Mouse (Mus musculus) gastrocnemius, postnatal 10 days (tissue): ENCODE data around the gene Rcl1. TPM values are rescaled to one million over a fixed set of nuclear protein-coding genes. Genes with fewer than 3 reads are reported as not detected.
A peak's percentile ranks its signal among the peaks of the same experiment; 100 is the strongest.

ENCODE experiments used
- DNase-seq: peaks from one replicate; pipeline ENCODE4 v3.0.0; 2021; ENCODE audit warnings: mixed read lengths
- long read RNA-seq, 2 experiments: library from polyadenylated mRNA; stranded (forward); transcript quantifications; one replicate each; pipeline ENCODE4 v2.0.0; 2021
- total RNA-seq, 2 experiments: library from RNA; stranded (reverse); gene quantifications; 2 replicates each; pipeline ENCODE4 v1.2.3; 2021

Gene Rcl1
- total RNA-seq: 10 to 100 TPM; 12.3 to 12.4 TPM
- long read RNA-seq, experiment 1, transcript Rcl1-201 (9 exons, 1,803 nt): major isoform, 16 of 16 reads
- long read RNA-seq, experiment 1, partial matches to known transcripts: 0 of 16 reads
- long read RNA-seq, experiment 1, other reads (novel, unspliced or antisense): 0 of 16 reads
- long read RNA-seq, experiment 2, transcript Rcl1-201 (9 exons, 1,803 nt): major isoform, 20 of 22 reads
- long read RNA-seq, experiment 2, partial matches to known transcripts: 0 of 22 reads
- long read RNA-seq, experiment 2, other reads (novel, unspliced or antisense): 2 of 22 reads

DNA sequence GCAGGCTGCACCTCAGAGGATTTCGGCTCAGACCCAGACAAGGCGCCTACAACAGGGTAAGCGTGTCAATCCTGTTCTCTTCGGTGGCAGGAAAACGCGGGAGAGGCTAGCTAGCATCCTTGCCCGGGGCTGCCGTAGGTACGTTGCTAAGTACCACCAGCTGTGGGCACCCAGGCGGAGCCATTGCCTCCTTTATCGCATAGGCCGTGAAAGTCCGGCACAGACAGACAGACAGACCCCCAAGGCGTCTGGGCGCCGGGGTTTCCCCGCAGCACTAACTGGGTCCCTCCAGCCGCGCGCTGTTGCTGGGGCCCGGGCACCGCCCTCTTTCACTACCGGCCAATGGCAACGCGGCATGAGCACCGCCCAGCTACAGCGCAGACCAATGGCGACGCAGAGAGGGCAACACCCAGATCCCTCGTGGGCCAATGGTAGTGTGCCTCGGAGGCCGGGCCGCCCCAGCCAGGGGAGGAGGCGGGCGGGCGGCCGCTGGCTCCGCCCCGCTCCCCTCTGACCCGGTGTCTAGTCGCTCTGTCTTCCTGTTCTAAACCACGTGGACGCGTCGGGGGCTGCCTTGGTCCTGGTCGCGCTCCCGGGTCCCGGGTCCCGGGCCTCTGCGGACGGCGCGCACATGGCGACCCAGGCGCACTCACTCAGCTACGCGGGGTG is at the start of gene Rcl1:
TSS of gene Rcl1 (plus strand) at position 502 of the 669 bp plus-strand sequence.
- DNase-seq: peak; percentile 92

DNA sequence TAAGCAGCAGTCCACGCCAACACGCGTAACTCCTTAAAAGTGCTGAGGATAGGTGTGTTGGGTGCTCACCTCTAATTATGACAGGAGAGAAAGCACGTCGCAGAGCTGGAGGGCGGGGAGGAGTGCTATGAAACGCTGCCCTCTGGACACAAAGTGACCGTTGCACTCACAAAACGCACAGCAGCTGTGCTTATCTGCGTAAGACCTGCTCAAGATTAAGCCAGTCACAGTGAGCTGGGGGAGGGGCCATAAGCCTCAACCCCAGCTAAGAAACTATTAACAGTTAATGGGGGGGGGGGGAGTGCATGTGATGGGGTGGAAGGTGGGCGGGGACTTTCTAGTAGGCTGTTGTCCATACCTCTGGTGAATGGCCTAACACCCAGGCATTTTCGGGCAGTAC is 48.4 kb upstream of the Rcl1 start:
- no peak for DNase-seq

DNA sequence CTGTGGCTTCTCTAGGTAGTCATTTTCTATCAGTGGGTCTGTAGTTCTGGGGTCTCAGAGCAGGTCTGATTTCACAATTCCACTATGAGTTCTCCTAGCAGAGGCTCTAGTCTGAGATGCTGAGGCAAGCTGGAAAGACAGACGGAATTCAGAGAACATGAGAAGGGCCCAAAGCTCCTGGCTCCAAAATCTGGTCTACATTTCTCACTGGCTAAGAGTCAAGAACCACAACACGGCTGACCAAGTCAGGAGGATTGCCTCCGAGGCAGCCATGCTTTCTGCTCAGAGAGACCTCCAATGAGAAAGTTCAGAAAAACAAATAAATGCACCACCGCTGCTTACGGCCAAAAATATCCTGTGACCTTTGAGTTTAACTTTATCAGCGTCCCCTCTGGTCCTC is 46.6 kb upstream of the Rcl1 start:
- no peak for DNase-seq

DNA sequence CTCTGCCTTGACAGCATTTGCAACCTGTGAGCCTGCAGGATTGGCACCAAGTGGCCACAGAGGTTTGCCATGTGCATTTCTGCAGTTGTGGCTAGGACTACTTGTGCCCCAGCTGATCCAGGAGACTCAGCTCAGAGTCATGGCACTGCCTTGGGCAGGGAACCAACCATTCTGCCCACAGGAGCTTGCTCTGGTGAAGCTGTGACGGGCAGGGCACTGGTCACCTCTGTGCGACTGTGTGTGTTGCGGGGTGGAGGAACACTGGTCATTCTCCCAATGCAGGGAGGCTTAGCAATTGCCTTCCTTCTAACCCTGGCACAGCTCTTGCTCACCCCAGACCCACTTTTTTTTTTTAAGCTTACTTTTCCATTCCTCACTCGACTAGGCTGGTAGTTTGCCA is 45.7 kb upstream of the Rcl1 start:
- DNase-seq: no peak

DNA sequence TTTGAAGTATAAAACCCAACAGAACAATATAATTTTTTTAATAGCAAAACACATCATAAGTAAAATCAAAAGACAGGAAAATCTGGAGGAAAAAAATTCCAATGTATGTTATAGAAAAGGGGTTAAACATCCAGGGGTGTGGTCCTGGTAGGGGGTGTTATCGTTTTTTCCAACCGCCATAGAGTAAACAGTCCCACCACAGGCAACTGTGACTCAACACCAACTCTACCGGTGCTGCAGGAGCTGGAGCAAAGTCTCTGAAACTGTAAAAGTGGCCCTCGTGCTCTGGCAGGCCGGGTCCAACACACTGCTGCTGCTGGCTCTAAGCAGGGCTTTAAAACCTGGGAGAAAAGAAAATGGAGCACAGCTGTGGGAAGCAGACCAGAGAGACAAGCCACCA is 42.4 kb upstream of the Rcl1 start:
- DNase-seq: no peak

DNA sequence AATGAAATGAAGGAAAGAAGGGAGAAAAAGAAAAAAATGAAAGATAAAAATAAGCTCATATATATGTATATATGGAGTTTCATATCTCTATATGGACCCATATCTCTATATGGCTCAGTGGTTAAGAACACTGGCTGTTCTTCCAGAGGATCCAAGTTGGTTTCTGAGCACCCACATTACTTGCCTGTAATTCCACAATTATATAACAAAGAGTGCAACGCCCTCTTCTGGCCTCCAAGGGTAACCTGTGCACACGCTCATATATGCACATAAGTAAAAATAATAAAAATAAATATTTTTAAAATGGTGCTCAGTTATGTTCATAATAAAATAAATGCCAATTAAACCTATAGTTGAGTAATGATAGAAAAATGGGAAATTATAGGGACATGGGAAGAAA is 41.5 kb upstream of the Rcl1 start:
- DNase-seq: no peak

DNA sequence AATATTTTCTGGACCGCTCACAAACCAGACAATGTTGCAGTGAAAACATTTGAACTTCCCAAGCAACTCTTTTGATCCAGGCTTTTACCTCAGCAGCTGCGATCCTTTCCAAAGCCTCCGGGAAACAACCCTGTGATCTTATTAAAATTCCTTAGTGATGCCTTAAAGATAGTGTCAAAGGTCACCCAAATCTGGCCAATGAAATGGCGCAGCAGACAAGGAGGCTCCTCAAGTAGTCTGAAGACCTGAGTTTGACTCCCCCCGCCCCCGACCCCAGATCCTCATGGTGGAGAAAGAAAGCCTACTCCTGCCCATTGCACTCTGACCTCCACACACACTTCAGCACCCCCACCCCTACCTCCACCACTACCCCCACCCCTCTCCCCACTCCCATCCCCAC is 40.9 kb upstream of the Rcl1 start:
- DNase-seq: no peak

DNA sequence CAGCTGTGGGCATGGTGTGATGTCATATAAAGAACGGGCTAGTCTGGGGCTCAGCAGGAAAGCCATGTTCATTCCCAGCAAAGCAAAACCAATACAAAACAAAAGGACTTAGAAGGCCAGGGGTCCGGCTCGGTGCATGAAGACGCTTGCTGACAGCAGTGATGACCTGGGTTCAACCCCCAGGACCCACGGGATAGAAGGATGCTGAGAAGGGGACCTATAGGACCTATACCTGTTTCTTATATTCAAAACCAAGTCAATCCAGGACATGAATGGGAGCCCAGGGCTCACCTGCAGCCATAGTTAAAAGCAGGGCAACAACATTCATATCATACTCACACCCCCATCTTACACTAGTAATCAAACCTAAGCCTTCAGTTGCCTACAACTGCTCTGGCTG is 38.2 kb upstream of the Rcl1 start:
- DNase-seq: no peak

DNA sequence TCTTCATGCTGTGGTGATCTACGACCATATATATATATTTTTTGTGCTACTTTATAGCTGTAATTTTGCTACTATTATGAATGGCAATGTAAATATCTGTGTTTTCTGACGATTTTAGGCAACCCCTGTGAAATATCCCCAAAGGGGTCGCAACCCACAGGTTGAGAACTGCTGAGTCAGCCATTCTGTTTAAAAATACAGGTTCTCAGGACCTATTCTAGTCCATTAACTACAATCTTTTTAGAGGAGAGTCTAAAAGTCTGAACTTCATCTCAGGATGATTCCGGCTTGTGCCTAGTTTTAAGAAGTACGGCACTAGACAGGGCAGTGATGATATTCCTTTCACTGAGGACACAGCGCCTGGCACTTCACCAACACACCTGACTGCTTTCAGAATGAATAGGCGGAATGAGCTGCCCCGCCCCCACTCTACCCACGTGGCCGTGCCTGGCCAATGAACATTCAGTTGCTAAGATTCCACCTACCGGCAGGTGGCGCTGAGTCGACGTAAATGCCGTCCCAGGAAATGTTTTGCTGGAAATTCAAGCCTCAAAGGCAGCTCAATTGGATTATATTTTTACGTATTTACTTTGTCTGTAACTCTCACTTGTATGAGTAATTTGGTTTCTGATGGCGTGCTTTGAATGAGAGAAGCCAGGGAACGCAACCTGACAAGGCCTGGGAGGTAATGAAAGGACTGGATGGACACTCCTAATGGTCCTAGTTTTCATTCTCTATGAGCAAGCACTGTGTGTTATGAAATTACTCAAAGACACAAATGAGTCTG is 37.4 kb upstream of the Rcl1 start:
- peak; percentile 94 for DNase-seq

DNA sequence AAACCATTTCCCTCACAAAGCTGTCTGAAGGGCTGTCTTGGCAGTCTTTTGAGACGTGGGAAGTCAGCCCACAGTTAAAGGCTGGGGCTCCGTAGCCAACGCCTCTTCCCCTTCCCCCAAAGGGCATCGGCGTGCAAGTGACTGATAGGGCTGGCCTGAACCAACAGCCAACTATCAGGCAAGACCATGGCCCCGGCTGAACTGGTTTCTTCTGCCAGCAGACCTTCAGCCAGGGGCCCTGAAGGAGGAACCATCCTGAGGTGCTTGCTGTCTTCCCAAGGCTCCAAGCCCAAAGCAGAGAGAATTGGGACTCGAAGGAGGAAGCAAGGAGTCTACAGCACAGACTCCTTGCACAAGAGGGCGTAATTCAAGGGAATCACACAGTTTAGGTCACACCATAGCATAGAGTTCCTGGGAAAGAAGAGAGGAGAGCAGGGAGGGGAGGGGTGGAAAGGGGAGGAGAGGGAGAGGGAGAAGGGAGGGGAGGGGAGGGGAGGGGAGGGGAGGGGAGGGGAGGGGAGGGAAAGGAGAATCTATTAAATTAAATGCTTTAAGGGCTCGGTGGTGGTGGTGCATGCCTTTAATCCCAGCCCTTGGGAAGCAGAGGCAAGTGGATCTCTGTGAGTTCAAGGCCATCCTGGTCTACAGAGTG is 36.6 kb upstream of the Rcl1 start:
- DNase-seq: peak; percentile 24

DNA sequence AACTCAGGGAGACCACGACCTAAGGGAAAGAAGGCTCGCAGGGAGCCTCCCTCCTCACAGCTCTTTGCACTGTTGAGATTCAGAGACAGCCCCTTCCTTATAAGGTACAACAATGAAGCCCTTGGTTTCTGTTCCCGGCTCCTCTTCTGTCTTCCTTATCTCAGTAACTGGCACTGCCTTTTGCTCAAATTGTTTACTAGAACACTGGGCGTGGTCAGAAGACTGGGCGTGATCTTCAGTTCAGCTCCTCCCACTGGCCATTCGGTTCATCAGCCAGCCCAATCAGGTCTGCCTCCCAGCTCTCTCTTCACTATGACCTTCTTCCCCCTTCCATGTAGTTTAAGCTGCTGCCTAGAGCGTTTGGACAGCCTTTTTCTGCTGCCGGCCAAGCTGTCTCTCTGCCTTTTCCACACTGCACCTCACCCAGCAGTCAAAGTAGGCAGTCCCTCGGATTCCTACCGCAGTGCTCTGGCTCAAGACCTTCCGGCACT is 34.1 kb upstream of the Rcl1 start:
- peak; percentile 20 for DNase-seq

DNA sequence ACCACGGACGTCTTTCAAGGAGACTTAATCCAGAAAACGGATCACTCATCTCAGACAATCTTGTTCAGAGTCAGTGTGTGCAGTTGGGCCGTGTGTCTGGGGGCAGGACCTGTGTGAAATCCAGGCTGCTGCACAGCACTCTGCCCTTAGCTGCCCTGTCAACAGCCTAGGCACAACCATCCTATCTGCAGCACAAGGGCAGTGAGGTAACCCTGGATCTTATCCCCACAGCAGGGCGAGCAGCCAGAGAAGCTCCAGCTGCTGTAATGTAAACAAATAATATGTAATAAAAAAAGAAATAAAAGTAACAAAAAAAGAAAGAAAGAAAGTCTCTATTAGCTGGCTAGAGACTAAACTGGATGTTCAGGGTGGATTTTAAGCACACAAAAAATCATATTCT is 32.0 kb upstream of the Rcl1 start:
- no peak for DNase-seq

DNA sequence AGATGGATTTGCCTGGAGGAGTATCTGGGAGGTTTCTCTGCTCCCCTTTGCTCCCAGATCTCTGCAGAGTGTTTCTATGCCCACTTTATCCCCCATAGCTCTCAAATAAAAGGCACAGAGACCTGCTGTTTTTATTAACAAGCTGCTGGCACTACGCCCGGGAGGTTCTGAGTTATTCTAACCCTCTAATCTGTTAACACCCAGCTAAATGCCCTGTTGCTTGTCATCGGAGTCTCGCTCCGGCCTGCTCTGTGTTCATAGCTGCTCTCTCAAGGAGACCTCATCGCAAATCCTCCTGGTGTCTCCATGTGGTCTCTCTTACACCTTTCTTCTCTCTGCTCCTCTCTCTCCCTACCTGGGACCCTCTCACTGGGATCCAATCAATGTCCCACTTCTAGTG is 26.4 kb upstream of the Rcl1 start:
- no peak for DNase-seq

DNA sequence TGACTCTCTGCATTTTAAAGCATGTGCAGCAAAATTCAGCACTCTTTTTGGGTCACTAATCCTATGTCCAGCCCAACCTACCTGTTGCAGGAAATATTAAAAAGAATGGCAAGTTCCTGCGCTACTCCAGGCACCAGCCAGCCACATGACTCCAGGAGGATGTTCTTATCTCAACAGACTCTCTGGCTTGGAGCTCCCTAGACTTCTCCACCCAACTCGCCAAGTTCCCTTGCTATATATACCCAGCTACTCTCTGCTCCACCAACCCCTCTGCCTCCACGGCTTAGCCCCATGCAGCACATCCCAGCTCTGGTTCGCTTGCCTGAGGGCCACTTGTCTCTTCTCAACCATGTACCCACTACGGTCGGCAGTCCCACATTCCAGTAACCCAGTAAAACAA is 12.5 kb upstream of the Rcl1 start:
- no peak for DNase-seq

DNA sequence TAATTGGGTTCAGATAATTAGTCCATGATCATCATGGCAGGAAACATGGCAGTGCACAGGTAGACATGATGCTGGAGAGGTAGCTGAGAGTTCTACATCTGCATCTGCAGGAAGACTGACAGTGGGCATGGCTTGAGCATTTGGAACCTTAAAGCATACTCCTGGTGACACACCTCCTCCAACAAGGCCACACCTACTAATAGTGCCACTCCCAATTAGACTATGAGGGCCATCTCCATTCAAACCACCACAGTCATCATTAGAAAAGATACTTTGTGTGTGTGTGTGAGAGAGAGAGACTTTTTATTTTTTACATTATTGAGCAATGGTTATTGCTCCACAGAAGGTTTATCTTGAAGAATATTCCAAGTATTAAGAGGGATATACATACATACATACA is 9.0 kb upstream of the Rcl1 start:
- no peak for DNase-seq

DNA sequence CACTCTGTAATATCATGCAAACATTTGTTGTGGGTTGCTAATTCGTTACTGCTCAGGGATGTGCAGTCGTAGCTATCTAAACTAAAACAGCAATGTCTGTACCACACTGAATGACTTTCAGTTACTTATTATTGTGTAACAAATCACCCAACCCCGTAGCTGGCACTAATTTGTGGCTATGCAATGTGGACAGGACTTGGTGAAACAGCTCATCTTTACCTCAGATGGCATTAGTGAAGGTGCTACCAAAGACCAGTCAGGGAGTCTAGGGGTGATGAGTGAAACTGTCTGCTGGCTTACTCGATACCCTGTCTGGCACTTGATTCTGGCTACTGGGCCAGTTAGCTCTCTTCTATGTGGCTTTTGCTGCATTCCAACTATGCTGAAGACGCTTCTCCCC is 2.1 kb upstream of the Rcl1 start:
- DNase-seq: no peak

DNA sequence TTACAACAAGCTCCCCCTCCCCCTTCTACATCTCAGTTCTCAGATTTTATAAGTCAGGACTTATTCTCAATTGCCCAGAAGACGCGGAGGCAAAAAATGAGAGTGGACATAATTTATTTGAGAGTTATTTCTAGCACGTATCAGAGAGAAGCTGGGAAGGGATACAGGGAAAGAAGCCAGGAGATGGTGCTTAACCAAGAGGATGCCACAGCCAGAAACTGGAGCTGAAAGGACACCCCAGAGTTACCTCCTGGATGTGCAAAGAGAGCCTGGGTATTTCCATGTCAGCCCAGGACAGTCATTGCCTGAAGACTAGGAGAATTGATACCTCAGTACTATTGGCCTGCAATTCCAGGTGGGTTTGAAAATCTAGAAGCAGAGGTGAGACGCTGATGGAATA is 1.6 kb upstream of the Rcl1 start:
- no peak for DNase-seq

DNA sequence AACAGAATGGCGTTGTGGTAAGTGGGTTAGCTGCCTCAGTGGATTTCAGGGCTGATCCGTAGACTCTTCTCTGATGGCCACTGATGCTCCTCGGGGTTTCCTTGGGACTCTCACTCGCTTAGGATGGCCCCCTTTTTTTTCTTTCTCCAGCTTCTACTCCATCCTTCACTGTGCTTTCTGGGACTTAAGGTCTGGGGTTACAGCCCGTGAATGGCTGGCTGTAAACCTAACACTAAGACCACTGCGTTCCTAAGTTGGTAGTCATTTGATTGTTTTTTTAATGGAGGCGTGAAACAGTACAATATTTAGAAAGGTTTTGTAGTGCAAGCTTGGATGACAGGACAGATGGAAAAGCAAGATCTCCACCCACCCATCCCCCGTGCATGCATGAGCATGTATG is 914 bp upstream of the Rcl1 start:
- DNase-seq: no peak

DNA sequence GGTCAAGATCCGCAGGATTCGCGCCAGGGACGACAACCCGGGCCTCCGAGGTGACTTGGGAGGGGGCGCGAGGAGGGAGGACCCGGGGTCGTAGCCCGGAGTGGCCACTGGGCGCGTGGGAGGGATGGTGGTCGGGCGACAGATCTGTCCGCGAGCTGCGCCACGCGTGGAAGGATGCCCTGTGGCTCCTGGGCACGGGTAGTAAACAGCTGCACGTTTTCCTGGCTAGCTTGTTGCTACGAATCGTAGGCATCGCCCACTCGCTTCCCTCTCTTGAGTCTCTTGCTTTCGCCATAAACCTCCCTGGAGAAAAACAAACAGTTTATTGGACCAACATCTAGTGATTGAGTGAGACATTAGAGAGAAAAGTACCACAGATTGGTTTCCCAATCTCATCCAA is 416 bp downstream of the Rcl1 start:
- no peak for DNase-seq

DNA sequence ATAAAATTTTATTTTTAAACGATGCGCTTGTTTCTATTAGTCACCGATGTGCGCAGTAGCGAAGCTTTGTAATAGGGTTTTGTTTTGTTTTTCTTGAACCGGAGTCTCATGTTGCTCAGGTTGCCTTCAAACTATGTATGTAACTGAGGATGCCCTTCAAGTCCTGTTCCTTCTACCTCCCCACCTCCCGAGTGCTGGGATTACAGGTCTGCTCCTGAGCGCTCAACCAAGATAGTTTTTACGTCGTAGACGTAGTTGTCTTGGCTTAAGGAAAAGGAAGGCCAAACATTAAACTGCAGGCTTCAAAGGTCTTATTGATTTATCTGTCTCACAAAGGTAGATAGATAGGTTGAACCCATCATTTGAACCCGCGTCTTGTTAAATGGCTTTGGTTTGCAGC is 923 bp downstream of the Rcl1 start:
- no peak for DNase-seq

DNA sequence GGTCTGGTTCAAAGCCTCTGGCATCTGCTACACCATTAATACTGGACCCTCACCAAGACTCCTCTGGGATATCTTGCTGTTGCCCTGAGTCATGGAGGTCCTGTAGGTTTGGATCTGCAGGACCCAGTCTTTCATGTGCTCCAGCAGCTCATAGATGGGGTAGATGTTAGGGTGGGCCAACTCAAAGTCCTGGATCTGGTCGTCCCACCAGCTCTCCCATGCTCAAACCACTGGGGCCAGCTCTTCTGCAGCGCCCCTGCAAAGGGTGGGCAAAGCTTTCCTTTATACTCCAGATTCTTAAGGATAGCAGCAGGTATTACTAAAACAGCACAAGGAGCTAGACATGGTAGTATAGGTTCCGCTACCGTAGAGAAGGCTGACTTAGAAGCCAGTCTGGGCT is 4.6 kb downstream of the Rcl1 start:
- no peak for DNase-seq

DNA sequence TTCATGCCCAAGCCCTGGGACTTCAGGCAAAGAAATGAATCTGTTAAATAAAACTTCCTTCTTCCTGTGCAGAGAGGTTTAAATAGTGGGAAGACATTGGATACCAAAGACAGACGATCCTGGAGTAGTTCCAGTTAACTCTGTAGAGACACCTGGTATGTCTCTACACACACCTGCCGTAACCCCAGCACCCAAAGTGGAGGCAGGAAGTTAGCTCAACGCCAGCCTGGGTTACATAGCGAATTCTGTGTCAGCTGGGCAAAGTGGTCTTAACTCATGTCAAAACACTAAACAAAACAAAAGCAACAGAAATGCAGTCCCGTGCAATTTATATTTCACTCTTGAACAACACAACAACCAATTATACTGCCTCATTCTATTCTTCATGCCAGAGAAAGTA is 5.1 kb downstream of the Rcl1 start:
- no peak for DNase-seq

DNA sequence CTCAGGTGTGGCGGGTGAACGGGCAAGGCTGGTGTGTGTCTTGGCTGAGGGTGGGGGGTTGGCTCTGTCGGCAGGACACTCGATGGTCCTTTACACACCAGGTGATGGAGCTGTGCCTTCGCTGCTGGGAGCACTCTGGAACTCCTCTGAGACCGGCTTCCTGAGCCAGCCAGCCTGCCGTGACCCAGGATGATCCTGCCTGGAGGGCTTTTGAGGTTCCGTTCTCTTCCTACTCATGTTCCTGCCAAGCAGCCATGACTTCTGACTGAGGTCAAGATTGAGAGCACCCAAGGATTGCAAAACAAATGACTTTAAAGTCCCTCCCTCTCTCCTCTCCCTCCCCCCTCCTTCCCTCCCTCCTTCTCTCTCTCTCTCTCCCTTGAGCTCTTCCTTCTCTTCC is 11.5 kb downstream of the Rcl1 start:
- DNase-seq: peak; percentile 43
